Mouse (Mus musculus): ENCODE measurements at regions not wholly inside any gene's neighbourhood (a gene's known extent, or its start where the extent isn't known, plus 50 kb on each side); places are given as distances from the start of the nearest gene placed in this dataset.

- no peak for DNase-seq (ENCODE audit: low spot score in 2 of 2)
Observed at GRCm38 (mm10) chr14:29784506-29784905, 62.8 kb upstream of the Cacna2d3 start.

- no peak for DNase-seq (ENCODE audit: low spot score in 2 of 2)
Observed at GRCm38 (mm10) chr14:29786431-29786830, 64.8 kb upstream of the Cacna2d3 start.

- DNase-seq (ENCODE audit: low spot score in 2 of 2): no peak
Observed at GRCm38 (mm10) chr14:29787796-29788195, 66.1 kb upstream of the Cacna2d3 start.

GRCm38 (mm10) chr14:29788351-29788750, 66.7 kb upstream of the Cacna2d3 start:
- no peak for DNase-seq (ENCODE audit: low spot score in 2 of 2)

- no peak for DNase-seq (ENCODE audit: low spot score in 2 of 2)
Observed at GRCm38 (mm10) chr14:29795325-29795724, 73.7 kb upstream of the Cacna2d3 start.

- DNase-seq (ENCODE audit: low spot score in 2 of 2): peak in 1 of 2 experiments; percentile 12
Observed at GRCm38 (mm10) chr14:29796396-29796795, 74.7 kb upstream of the Cacna2d3 start.

- DNase-seq (ENCODE audit: low spot score in 2 of 2): no peak
Observed at GRCm38 (mm10) chr14:29799852-29800251, 78.2 kb upstream of the Cacna2d3 start.

- DNase-seq (ENCODE audit: low spot score in 2 of 2): no peak
Observed at GRCm38 (mm10) chr14:29805234-29805633, 83.6 kb upstream of the Cacna2d3 start.

- DNase-seq (ENCODE audit: low spot score in 2 of 2): no peak
Observed at GRCm38 (mm10) chr14:29807881-29808280, 86.2 kb upstream of the Cacna2d3 start.

GRCm38 (mm10) chr14:29814626-29815025, 93.0 kb upstream of the Cacna2d3 start:
- no peak for DNase-seq (ENCODE audit: low spot score in 2 of 2)

- no peak for DNase-seq (ENCODE audit: low spot score in 2 of 2)
Observed at GRCm38 (mm10) chr14:29817548-29817947, 95.9 kb upstream of the Cacna2d3 start.

GRCm38 (mm10) chr14:29818251-29818650, 96.6 kb upstream of the Cacna2d3 start:
- no peak for DNase-seq (ENCODE audit: low spot score in 2 of 2)

GRCm38 (mm10) chr14:29818751-29819150, 97.1 kb upstream of the Cacna2d3 start:
- no peak for DNase-seq (ENCODE audit: low spot score in 2 of 2)

GRCm38 (mm10) chr14:29837063-29837462, 115.4 kb upstream of the Cacna2d3 start:
- no peak for DNase-seq (ENCODE audit: low spot score in 2 of 2)

- DNase-seq (ENCODE audit: low spot score in 2 of 2): peak in 1 of 2 experiments; percentile 7
Observed at GRCm38 (mm10) chr14:29839576-29839975, 117.9 kb upstream of the Cacna2d3 start.

- DNase-seq (ENCODE audit: low spot score in 2 of 2): no peak
Observed at GRCm38 (mm10) chr14:29841361-29842117, 119.9 kb upstream of the Cacna2d3 start.

GRCm38 (mm10) chr14:29847661-29848060, 120.4 kb upstream of the Selenok start:
- DNase-seq (ENCODE audit: low spot score in 2 of 2): no peak

- DNase-seq (ENCODE audit: low spot score in 2 of 2): no peak
Observed at GRCm38 (mm10) chr14:29851286-29851685, 116.8 kb upstream of the Selenok start.

- DNase-seq (ENCODE audit: low spot score in 2 of 2): no peak
Observed at GRCm38 (mm10) chr14:29851956-29852725, 116.0 kb upstream of the Selenok start.

GRCm38 (mm10) chr14:29862032-29862431, 106.1 kb upstream of the Selenok start:
- DNase-seq (ENCODE audit: low spot score in 2 of 2): no peak

GRCm38 (mm10) chr14:29866455-29867275, 101.4 kb upstream of the Selenok start:
- DNase-seq (ENCODE audit: low spot score in 2 of 2): no peak

Measured in adrenal gland, adult 18-20 months (tissue).